Mouse (Mus musculus) left cerebral cortex, adult 18-20 months (tissue): ENCODE measurements at regions not wholly inside any gene's neighbourhood (a gene's known extent, or its start where the extent isn't known, plus 50 kb on each side); places are given as distances from the start of the nearest gene placed in this dataset.

Experiments
- DNase-seq, 2 experiments: peaks; one replicate each; pipeline ENCODE4 v3.0.0; 2021 to 2022; ENCODE audit warnings: low spot score in 2 of 2, mixed read lengths in 1 of 2

GRCm38 (mm10) chr15:28081147-28081546, 55.5 kb upstream of the Trio start:
- DNase-seq, result no peak

- no peak for DNase-seq
Observed at GRCm38 (mm10) chr15:28082411-28082810, 56.8 kb upstream of the Trio start.

GRCm38 (mm10) chr15:28105956-28106355, 80.3 kb upstream of the Trio start:
- no peak for DNase-seq

- DNase-seq, result peak; percentile 34 to 64
Observed at GRCm38 (mm10) chr15:28109916-28110315, 84.3 kb upstream of the Trio start.

- no peak for DNase-seq
Observed at GRCm38 (mm10) chr15:28113491-28113890, 87.8 kb upstream of the Trio start.

- DNase-seq, result no peak
Observed at GRCm38 (mm10) chr15:28114180-28114747, 88.6 kb upstream of the Trio start.

GRCm38 (mm10) chr15:28126846-28127245, 76.7 kb upstream of the Dnah5 start:
- DNase-seq, result no peak

- DNase-seq, result no peak
Observed at GRCm38 (mm10) chr15:28129536-28129935, 74.0 kb upstream of the Dnah5 start.

GRCm38 (mm10) chr15:28131546-28131945, 72.0 kb upstream of the Dnah5 start:
- DNase-seq, result no peak

- DNase-seq, result no peak
Observed at GRCm38 (mm10) chr15:28133171-28133810, 70.3 kb upstream of the Dnah5 start.

- no peak for DNase-seq
Observed at GRCm38 (mm10) chr15:28134206-28134605, 69.3 kb upstream of the Dnah5 start.

- DNase-seq, result no peak
Observed at GRCm38 (mm10) chr15:28138806-28139205, 64.7 kb upstream of the Dnah5 start.

- DNase-seq, result no peak
Observed at GRCm38 (mm10) chr15:28140301-28140700, 63.3 kb upstream of the Dnah5 start.

- no peak for DNase-seq
Observed at GRCm38 (mm10) chr15:28141345-28141744, 62.2 kb upstream of the Dnah5 start.

- no peak for DNase-seq
Observed at GRCm38 (mm10) chr15:28144217-28144616, 59.3 kb upstream of the Dnah5 start.

GRCm38 (mm10) chr15:28144846-28145245, 58.7 kb upstream of the Dnah5 start:
- DNase-seq, result no peak

GRCm38 (mm10) chr15:28151678-28152077, 51.9 kb upstream of the Dnah5 start:
- no peak for DNase-seq
